Mouse (Mus musculus) kidney, embryonic 15.5 days (tissue): ENCODE measurements around the gene Fut1. TPM values are rescaled to one million over a fixed set of nuclear protein-coding genes. Genes with fewer than 3 reads are reported as not detected.
A peak's percentile ranks its signal among the peaks of the same experiment; 100 is the strongest.

Experiments
- ATAC-seq: fragments of 200-750 bp; cut with Nextera tagmentation; replicated peaks from 2 replicates; pipeline ENCODE4 v1.8.0; 2017; ENCODE audit warnings: moderate TSS enrichment; ENCODE audit not compliant: low FRiP score
- H3K27ac ChIP-seq: fragments of 300-500 bp; sonication (generic); 2 replicates; pipeline ENCODE4 v1.5.1; 2015; ENCODE audit warnings: mild to moderate bottlenecking, inconsistent platforms
- H3K27me3 ChIP-seq: fragments of 300-500 bp; sonication (generic); 2 replicates; pipeline ENCODE4 v1.6.1; 2015; ENCODE audit warnings: inconsistent platforms
- H3K36me3 ChIP-seq: fragments of 300-500 bp; sonication (generic); 2 replicates; pipeline ENCODE4 v1.6.1; 2015; ENCODE audit warnings: inconsistent platforms
- H3K4me1 ChIP-seq: fragments of 300-500 bp; sonication (generic); 2 replicates; pipeline ENCODE4 v1.6.1; 2015; ENCODE audit warnings: inconsistent platforms
- H3K4me2 ChIP-seq: fragments of 300-500 bp; sonication (generic); 2 replicates; pipeline ENCODE4 v1.6.1; 2015; ENCODE audit warnings: moderate library complexity, mild to moderate bottlenecking, inconsistent platforms
- H3K4me3 ChIP-seq: fragments of 300-500 bp; sonication (generic); replicated peaks from 2 replicates; pipeline ENCODE4 v1.5.1; 2015; ENCODE audit warnings: mild to moderate bottlenecking, inconsistent platforms
- H3K9ac ChIP-seq: fragments of 300-500 bp; sonication (generic); 2 replicates; pipeline ENCODE4 v1.6.1; 2015; ENCODE audit warnings: mild to moderate bottlenecking, inconsistent platforms
- H3K9me3 ChIP-seq: fragments of 300-500 bp; sonication (generic); replicated peaks from 2 replicates; pipeline ENCODE4 v1.6.1; 2016; ENCODE audit warnings: inconsistent platforms
- WGBS: fragments of 180-500 bp; shearing (Covaris S2); methylation state at CpG from one replicate; pipeline ENCODE4 v1.1.7; 2015; ENCODE audit warnings: mixed read lengths; 5-methylcytosine and 5-hydroxymethylcytosine counted together
- polyA plus RNA-seq: library from polyadenylated mRNA; unstranded; fragments of >200 nt; fragmentation: Nextera tagmentation; extraction: Ambion mirVana; gene quantifications from 2 replicates; pipeline ENCODE4 v1.2.1, GENCODE M21; 2015

Gene Fut1
- polyA plus RNA-seq, 1 experiment from 2014 or later: 0.21 TPM

DNA sequence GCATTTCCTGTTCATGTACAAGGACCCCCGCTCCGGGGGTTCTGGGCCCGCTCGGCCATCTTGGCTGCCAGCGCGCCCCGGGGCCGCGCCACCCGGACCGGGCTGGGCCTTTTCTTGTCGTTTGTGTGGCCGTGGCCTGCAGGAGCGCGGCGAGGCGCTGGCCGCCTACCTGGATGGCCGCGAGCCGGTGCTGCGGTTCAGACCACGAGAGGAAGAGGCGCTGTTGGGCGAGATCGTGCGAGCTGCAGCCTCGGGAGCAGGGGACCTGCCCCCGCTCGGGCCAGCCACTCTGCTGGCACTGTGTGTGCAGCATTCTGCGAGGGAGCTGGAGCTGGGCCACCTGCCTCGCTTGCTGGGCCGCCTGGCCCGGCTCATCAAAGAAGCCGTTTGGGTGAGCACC lies 15.4 kb downstream of the Fut1 start:
- Histone ChIP-seq H3K4me1 (peaks cover 42% of the 10 kb centered on the region), H3K36me3 (peaks cover 14% of the 10 kb centered on the region; the same call in 1 of the 2 replicates), H3K27ac (peak overlapping the region; percentile 27; the same call in 1 of the 2 replicates), H3K9me3 (no peaks in the 10 kb centered on the region), H3K27me3 (peaks cover 14% of the 10 kb centered on the region), H3K9ac (peak overlapping the region; percentile 43), H3K4me3 (peak overlapping the region; percentile 25), H3K4me2 (peak overlapping the region; percentile 58)
- WGBS: 18% methylated on average over 35 of the region's 35 CpGs
- 0 out of 2 replicates have a peak, but pooled peaks have one; percentile 12 for ATAC-seq

DNA sequence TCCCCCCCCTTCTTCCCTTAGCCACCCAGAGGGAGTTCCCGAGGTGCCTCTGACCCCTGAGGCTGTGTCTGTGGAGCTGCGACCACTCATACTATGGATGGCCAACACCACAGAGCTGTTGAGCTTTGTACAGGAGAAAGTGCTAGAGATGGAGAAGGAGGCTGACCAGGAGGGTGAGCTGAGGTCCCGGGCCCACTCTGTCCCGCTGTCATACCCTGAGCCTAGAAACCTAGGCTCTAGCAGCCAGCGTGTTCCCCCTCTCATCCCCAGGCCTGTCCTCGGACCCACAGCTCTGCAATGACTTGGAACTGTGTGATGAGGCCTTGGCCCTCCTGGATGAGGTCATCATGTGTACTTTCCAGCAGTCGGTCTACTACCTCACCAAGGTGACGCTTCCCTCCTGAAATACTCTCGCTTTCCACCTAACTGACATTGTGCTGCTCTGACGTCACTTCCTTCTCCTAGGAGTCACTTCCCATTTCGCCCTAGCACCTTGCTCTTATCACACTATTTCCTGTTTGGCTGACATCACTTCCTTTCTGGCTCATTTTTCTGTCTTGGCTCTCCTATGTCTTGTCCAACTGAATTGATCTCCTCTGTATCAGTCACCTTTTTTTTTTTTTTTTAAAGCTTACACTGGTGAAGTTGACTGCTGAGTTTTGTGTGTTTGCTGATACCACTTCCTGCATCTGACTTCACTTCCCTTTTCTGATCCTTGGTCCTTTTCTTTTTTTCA lies 18.0 kb downstream of the Fut1 start:
- H3K9ac ChIP-seq: no peak overlapping the region
- 83% methylated on average over 11 of the region's 11 CpGs for WGBS
- peaks cover 56% of the 10 kb centered on the region for H3K4me1 ChIP-seq
- no peak for ATAC-seq
- peak overlapping the region; percentile 77 for H3K27ac ChIP-seq
- no peaks in the 10 kb centered on the region for H3K9me3 ChIP-seq
- H3K4me2 ChIP-seq: no peak overlapping the region
- H3K36me3 ChIP-seq: peaks cover 14% of the 10 kb centered on the region; the same call in 1 of the 2 replicates
- no peak overlapping the region for H3K4me3 ChIP-seq
- H3K27me3 ChIP-seq: peaks cover 2% of the 10 kb centered on the region; the same call in 1 of the 2 replicates

- H3K27ac ChIP-seq: peak overlapping the region; percentile 77
- peaks cover 14% of the 10 kb centered on the region; the same call in 1 of the 2 replicates for H3K36me3 ChIP-seq
- H3K9ac ChIP-seq: 0 out of 2 replicates have a peak overlapping the region, but pooled peaks have one; percentile 10
- 59% methylated on average over 15 of the region's 15 CpGs for WGBS
- H3K4me1 ChIP-seq: peaks cover 65% of the 10 kb centered on the region
- ATAC-seq: no peak
- no peaks in the 10 kb centered on the region; the same call in 1 of the 2 replicates for H3K27me3 ChIP-seq
- no peak overlapping the region for H3K4me3 ChIP-seq
- no peak overlapping the region for H3K4me2 ChIP-seq
- no peaks in the 10 kb centered on the region for H3K9me3 ChIP-seq
Observed at GRCm38 (mm10) chr7:45635711-45636688, 18.9 kb downstream of the Fut1 start.

DNA sequence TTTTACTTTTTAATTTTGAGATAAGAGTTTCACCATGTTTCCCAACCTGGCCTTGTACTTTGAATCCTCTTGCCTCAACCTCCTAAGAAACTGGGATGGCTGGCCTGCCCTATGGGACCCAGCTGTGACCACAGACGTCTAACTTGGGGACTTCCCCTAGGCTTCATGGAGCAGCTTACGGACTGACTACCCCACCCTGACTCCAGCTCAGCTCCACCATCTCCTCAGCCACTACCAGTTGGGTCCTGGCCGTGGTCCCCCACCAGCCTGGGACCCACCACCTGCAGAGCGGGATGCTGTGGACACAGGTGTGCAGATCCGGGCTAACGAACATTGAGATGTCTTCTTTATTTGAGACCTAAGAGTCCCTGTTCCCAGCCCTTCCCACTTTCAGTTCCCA lies 20.6 kb downstream of the Fut1 start:
- peaks cover 75% of the 10 kb centered on the region for H3K4me1 ChIP-seq
- WGBS: 93% methylated on average over 6 of the region's 6 CpGs
- no peak for ATAC-seq
- no peak overlapping the region for H3K27ac ChIP-seq
- no peak overlapping the region; the same call in 1 of the 2 replicates for H3K4me2 ChIP-seq
- H3K36me3 ChIP-seq: peaks cover 14% of the 10 kb centered on the region; the same call in 1 of the 2 replicates
- H3K9me3 ChIP-seq: no peaks in the 10 kb centered on the region
- H3K4me3 ChIP-seq: no peak overlapping the region
- H3K9ac ChIP-seq: no peak overlapping the region
- H3K27me3 ChIP-seq: no peaks in the 10 kb centered on the region; the same call in 1 of the 2 replicates

- H3K36me3 ChIP-seq: peaks cover 14% of the 10 kb centered on the region; the same call in 1 of the 2 replicates
- H3K9me3 ChIP-seq: no peaks in the 10 kb centered on the region
- H3K27me3 ChIP-seq: no peaks in the 10 kb centered on the region
- 21% methylated on average over 29 of the region's 29 CpGs for WGBS
- H3K9ac ChIP-seq: no peak overlapping the region
- ATAC-seq: peak; percentile 79
- H3K4me3 ChIP-seq: peak overlapping the region; percentile 33
- H3K27ac ChIP-seq: peak overlapping the region; percentile 23; the same call in 1 of the 2 replicates
- H3K4me1 ChIP-seq: peaks cover 78% of the 10 kb centered on the region
- H3K4me2 ChIP-seq: peak overlapping the region; percentile 55
Observed at GRCm38 (mm10) chr7:45638623-45639401, 21.7 kb downstream of the Fut1 start.

DNA sequence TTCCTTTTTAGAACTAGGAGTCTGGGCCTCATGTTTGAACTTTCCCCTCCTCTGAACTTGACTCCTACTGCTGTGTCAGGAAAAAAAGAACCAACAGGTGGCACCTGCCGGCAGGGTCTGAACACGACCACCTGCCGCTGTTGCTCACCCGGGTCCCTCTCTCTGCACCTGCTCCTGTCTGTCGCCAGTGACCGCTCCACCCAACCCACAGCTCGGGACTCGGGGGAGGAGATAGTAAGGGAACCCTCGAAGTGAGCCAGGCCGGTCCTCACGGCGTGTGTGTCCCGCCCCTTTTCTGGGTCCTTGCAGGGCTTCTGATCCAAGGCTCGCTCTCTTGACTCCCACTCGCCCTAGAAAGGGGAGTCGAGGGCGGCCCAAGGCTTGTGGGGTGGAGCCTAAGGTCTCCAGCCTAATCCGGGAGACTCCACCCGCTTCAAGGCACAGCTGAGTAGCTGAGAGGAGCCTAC lies 22.5 kb downstream of the Fut1 start, which contains the start of gene Mamstr:
TSS of gene Mamstr (plus strand) at position 417 of the 467 bp plus-strand sequence.
- peaks cover 84% of the 10 kb centered on the region for H3K4me1 ChIP-seq
- WGBS: 26% methylated on average over 19 of the region's 19 CpGs
- H3K36me3 ChIP-seq: peaks cover 14% of the 10 kb centered on the region; the same call in 1 of the 2 replicates
- H3K27ac ChIP-seq: peak within 1 kb of the TSS; percentile 57
- no peak within 1 kb of the TSS for H3K4me3 ChIP-seq
- no peak for ATAC-seq
- H3K4me2 ChIP-seq: peak within 1 kb of the TSS; percentile 55
- no peak within 1 kb of the TSS for H3K9ac ChIP-seq
- H3K9me3 ChIP-seq: no peaks in the 10 kb centered on the region
- no peaks in the 10 kb centered on the region for H3K27me3 ChIP-seq

DNA sequence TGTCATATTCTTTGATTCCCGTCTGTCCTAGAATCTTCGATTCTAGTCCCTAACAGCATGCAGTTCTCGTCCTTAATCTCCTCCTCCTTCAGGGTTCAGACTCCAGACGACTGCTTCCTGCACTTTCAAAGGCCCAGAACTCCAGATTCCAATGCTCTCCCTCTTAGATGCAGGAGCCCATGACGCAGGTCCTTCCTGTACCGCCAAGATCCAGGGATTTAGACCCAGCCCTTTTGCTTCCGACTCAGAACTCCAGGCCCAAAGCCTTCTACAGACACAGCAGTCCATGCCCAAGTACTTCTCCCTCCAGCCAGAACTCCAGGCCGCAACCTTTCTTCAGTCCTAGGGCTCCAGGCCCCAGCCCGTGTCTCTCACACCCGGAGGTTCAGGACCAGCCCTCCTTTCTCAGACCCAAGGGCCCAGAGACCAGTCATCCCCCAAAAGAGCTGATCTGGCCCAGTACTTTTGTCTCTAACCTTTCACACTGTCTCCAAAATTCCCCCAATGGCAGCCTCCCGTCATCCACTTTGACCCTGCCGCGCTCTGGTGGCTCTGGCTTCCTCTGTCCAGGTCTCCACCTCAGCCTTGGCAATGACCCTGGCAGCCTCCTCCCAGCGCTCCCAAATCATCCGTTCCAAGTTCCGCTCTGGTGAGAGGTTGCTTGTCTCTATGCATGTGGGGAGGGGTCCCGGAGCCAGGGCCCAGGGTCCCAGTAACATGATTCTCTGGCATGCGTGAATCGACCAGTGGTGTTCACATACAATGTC lies 23.3 kb downstream of the Fut1 start:
- WGBS: 60% methylated on average over 19 of the region's 19 CpGs
- Histone ChIP-seq H3K27me3 (no peaks in the 10 kb centered on the region), H3K4me2 (0 out of 2 replicates have a peak overlapping the region, but pooled peaks have one; percentile 33), H3K4me1 (peaks cover 82% of the 10 kb centered on the region), H3K36me3 (peaks cover 14% of the 10 kb centered on the region; the same call in 1 of the 2 replicates), H3K27ac (peak overlapping the region; percentile 57), H3K9me3 (no peaks in the 10 kb centered on the region), H3K4me3 (no peak overlapping the region), H3K9ac (no peak overlapping the region)
- no peak for ATAC-seq

GRCm38 (mm10) chr7:45641391-45642040 lies 24.4 kb downstream of the Fut1 start:
- peak overlapping the region; percentile 57 for H3K27ac ChIP-seq
- H3K4me3 ChIP-seq: peak overlapping the region; percentile 47
- H3K4me2 ChIP-seq: peak overlapping the region; percentile 76
- no peak overlapping the region for H3K9ac ChIP-seq
- no peak for ATAC-seq
- peaks cover 72% of the 10 kb centered on the region for H3K4me1 ChIP-seq
- H3K36me3 ChIP-seq: peaks cover 8% of the 10 kb centered on the region; the same call in 1 of the 2 replicates
- H3K9me3 ChIP-seq: no peaks in the 10 kb centered on the region
- no peaks in the 10 kb centered on the region for H3K27me3 ChIP-seq
- 41% methylated on average over 17 of the region's 17 CpGs for WGBS

GRCm38 (mm10) chr7:45642083-45642482 lies 25.0 kb downstream of the Fut1 start:
- H3K27ac ChIP-seq: peak overlapping the region; percentile 57; the same call in 1 of the 2 replicates
- H3K36me3 ChIP-seq: peaks cover 2% of the 10 kb centered on the region; the same call in 1 of the 2 replicates
- ATAC-seq: no peak
- H3K27me3 ChIP-seq: no peaks in the 10 kb centered on the region
- H3K4me1 ChIP-seq: peaks cover 69% of the 10 kb centered on the region
- peak overlapping the region; percentile 76 for H3K4me2 ChIP-seq
- H3K4me3 ChIP-seq: peak overlapping the region; percentile 47
- 0 out of 2 replicates have a peak overlapping the region, but pooled peaks have one; percentile 14 for H3K9ac ChIP-seq
- 76% methylated on average over 5 of the region's 5 CpGs for WGBS
- H3K9me3 ChIP-seq: no peaks in the 10 kb centered on the region
